Mouse (Mus musculus): ENCODE data around the gene Slc25a30. TPM values are rescaled to one million over a fixed set of nuclear protein-coding genes. Genes with fewer than 3 reads are reported as not detected.
"Not testable (repeated sequence)": the region's sequence is repeated elsewhere in the genome, so short reads cannot be mapped to it uniquely, and the experiment has no call there.

The Slc25a30 gene
- total RNA-seq (2021): 10 to 100 TPM; 13.4 to 14.9 TPM
- long read RNA-seq, experiment 1, partial matches to known transcripts: 4 of 6 reads
- long read RNA-seq, experiment 1, other reads (novel, unspliced or antisense): 0 of 6 reads
- long read RNA-seq, experiment 2, transcript Slc25a30-201 (10 exons, 3,588 nt): major isoform, 7 of 7 reads
- long read RNA-seq, experiment 2, partial matches to known transcripts: 0 of 7 reads
- long read RNA-seq, experiment 2, other reads (novel, unspliced or antisense): 0 of 7 reads

GRCm38 (mm10) chr14:75786868-75787793 is at the start of gene Slc25a30:
Gene Slc25a30 (minus strand): TSS chr14:75787037.
- peak; percentile 97 to 98 for DNase-seq (ENCODE audit: low spot score in 2 of 2)

GRCm38 (mm10) chr14:75836579-75836978 is 49.7 kb upstream of the Slc25a30 start:
- DNase-seq (ENCODE audit: low spot score in 2 of 2): no peak

- peak; percentile 36 to 45 for DNase-seq (ENCODE audit: low spot score in 2 of 2)
Observed at GRCm38 (mm10) chr14:75834739-75835381, 48.0 kb upstream of the Slc25a30 start.

GRCm38 (mm10) chr14:75834251-75834738 is 47.5 kb upstream of the Slc25a30 start:
- peak; percentile 16 to 42 for DNase-seq (ENCODE audit: low spot score in 2 of 2)

GRCm38 (mm10) chr14:75833546-75834250 is 46.9 kb upstream of the Slc25a30 start:
- no peak for DNase-seq (ENCODE audit: low spot score in 2 of 2)

- no peak for DNase-seq (ENCODE audit: low spot score in 2 of 2)
Observed at GRCm38 (mm10) chr14:75832982-75833381, 46.1 kb upstream of the Slc25a30 start.

GRCm38 (mm10) chr14:75832031-75832430 is 45.2 kb upstream of the Slc25a30 start:
- no peak for DNase-seq (ENCODE audit: low spot score in 2 of 2)

GRCm38 (mm10) chr14:75829817-75830216 is 43.0 kb upstream of the Slc25a30 start:
- DNase-seq (ENCODE audit: low spot score in 2 of 2): not testable (repeated sequence)

- peak; percentile 92 to 94 for DNase-seq (ENCODE audit: low spot score in 2 of 2)
Observed at GRCm38 (mm10) chr14:75828866-75829806, 42.3 kb upstream of the Slc25a30 start.

- no peak for DNase-seq (ENCODE audit: low spot score in 2 of 2)
Observed at GRCm38 (mm10) chr14:75828221-75828620, 41.4 kb upstream of the Slc25a30 start.

- DNase-seq (ENCODE audit: low spot score in 2 of 2): no peak
Observed at GRCm38 (mm10) chr14:75826851-75827410, 40.1 kb upstream of the Slc25a30 start.

GRCm38 (mm10) chr14:75820007-75820406 is 33.2 kb upstream of the Slc25a30 start:
- DNase-seq (ENCODE audit: low spot score in 2 of 2): no peak

- DNase-seq (ENCODE audit: low spot score in 2 of 2): no peak
Observed at GRCm38 (mm10) chr14:75819341-75819740, 32.5 kb upstream of the Slc25a30 start.

- DNase-seq (ENCODE audit: low spot score in 2 of 2): no peak
Observed at GRCm38 (mm10) chr14:75818528-75818927, 31.7 kb upstream of the Slc25a30 start.

- DNase-seq (ENCODE audit: low spot score in 2 of 2): no peak
Observed at GRCm38 (mm10) chr14:75809931-75810330, 23.1 kb upstream of the Slc25a30 start.

GRCm38 (mm10) chr14:75807800-75808199 is 21.0 kb upstream of the Slc25a30 start:
- DNase-seq (ENCODE audit: low spot score in 2 of 2): no peak

GRCm38 (mm10) chr14:75797769-75798386 is 11.0 kb upstream of the Slc25a30 start:
- no peak for DNase-seq (ENCODE audit: low spot score in 2 of 2)

GRCm38 (mm10) chr14:75795918-75796317 is 9.1 kb upstream of the Slc25a30 start:
- DNase-seq (ENCODE audit: low spot score in 2 of 2): no peak

GRCm38 (mm10) chr14:75794726-75795125 is 7.9 kb upstream of the Slc25a30 start:
- no peak for DNase-seq (ENCODE audit: low spot score in 2 of 2)

Measured in left cerebral cortex, adult 18-20 months (tissue).